Mouse (Mus musculus) lung, postnatal 0 days (tissue): ENCODE measurements around the gene Tcf7l2. TPM values are rescaled to one million over a fixed set of nuclear protein-coding genes. Genes with fewer than 3 reads are reported as not detected.

Source experiments
- ATAC-seq: fragments of 200-750 bp; cut with Nextera tagmentation; 2 replicates; pipeline ENCODE4 v1.8.0; 2017; ENCODE audit warnings: moderate library complexity
- DNase-seq: peaks from one replicate; pipeline ENCODE4 v3.0.0-alpha.2; 2016; ENCODE audit warnings: low spot score
- H3K27ac ChIP-seq: fragments of 300-500 bp; sonication (generic); 2 replicates; pipeline ENCODE4 v1.5.1; 2014; ENCODE audit warnings: antibody characterized with exemption, mild to moderate bottlenecking, low read length, mixed read lengths
- H3K27me3 ChIP-seq: fragments of 300-500 bp; sonication (generic); replicated peaks from 2 replicates; pipeline ENCODE4 v1.6.1; 2014; ENCODE audit warnings: low read length, mixed read lengths; ENCODE audit not compliant: insufficient read depth
- H3K36me3 ChIP-seq: fragments of 300-500 bp; sonication (generic); 2 replicates; pipeline ENCODE4 v1.6.1; 2014; ENCODE audit warnings: low read length, mixed read lengths; ENCODE audit not compliant: insufficient read depth
- H3K4me1 ChIP-seq: fragments of 300-500 bp; sonication (generic); 2 replicates; pipeline ENCODE4 v1.6.1; 2014; ENCODE audit warnings: antibody characterized with exemption, low read depth, low read length, mixed read lengths; ENCODE audit not compliant: insufficient read depth
- H3K4me2 ChIP-seq: fragments of 300-500 bp; sonication (generic); replicated peaks from 2 replicates; pipeline ENCODE4 v1.6.1; 2014; ENCODE audit warnings: low read depth, mild to moderate bottlenecking, low read length, moderate library complexity, mixed read lengths
- H3K4me3 ChIP-seq: fragments of 300-500 bp; sonication (generic); 2 replicates; pipeline ENCODE4 v1.5.1; 2014; ENCODE audit warnings: low read depth, low read length
- H3K9ac ChIP-seq: fragments of 300-500 bp; sonication (generic); replicated peaks from 2 replicates; pipeline ENCODE4 v1.6.1; 2014; ENCODE audit warnings: low read depth, mild to moderate bottlenecking
- H3K9me3 ChIP-seq: fragments of 300-500 bp; sonication (generic); 2 replicates; pipeline ENCODE4 v1.6.1; 2016; ENCODE audit warnings: low read length, mixed read lengths
- CTCF ChIP-seq: IDR thresholded peaks from 2 replicates; pipeline ENCODE4 v1.5.1; 2016; ENCODE audit warnings: antibody characterized with exemption, mild to moderate bottlenecking
- EP300 ChIP-seq: IDR thresholded peaks from 2 replicates; pipeline ENCODE4 v1.6.1; 2016; ENCODE audit warnings: antibody characterized with exemption, mild to moderate bottlenecking, control low read depth
- WGBS: fragments of 180-500 bp; shearing (Covaris S2); extraction: QIAGEN DNeasy Blood & Tissue Kit; methylation state at CpG from one replicate; pipeline ENCODE4 v1.1.7; 2014; 5-methylcytosine and 5-hydroxymethylcytosine counted together
- polyA plus RNA-seq: library from polyadenylated mRNA; unstranded; fragments of >200 nt; fragmentation: Nextera tagmentation; extraction: Ambion mirVana; gene quantifications from 2 replicates; pipeline ENCODE4 v1.2.1, GENCODE M21; 2015

The Tcf7l2 gene
- polyA plus RNA-seq, 1 experiment from 2014 or later = 44.4 TPM

- Histone ChIP-seq H3K27ac (no peak overlapping the region), H3K9me3 (no peaks in the 10 kb centered on the region), H3K4me3 (no peak overlapping the region), H3K36me3 (no peaks in the 10 kb centered on the region), H3K27me3 (no peaks in the 10 kb centered on the region), H3K4me2 (no peak overlapping the region), H3K9ac (no peak overlapping the region), H3K4me1 (peaks cover 3% of the 10 kb centered on the region; the same call in 1 of the 2 replicates)
- DNase-seq = no peak
- TF ChIP-seq EP300 (no peak), CTCF (no peak)
- no peak for ATAC-seq
- 58% methylated on average over 9 of the region's 9 CpGs for WGBS
Observed at GRCm38 (mm10) chr19:55701283-55701633, 40.4 kb upstream of the Tcf7l2 start.

- no peaks in the 10 kb centered on the region for H3K9me3 ChIP-seq
- H3K36me3 ChIP-seq = no peaks in the 10 kb centered on the region
- H3K27me3 ChIP-seq = no peaks in the 10 kb centered on the region
- H3K27ac ChIP-seq = no peak overlapping the region
- DNase-seq = no peak
- ATAC-seq = no peak
- H3K9ac ChIP-seq = no peak overlapping the region
- H3K4me3 ChIP-seq = no peak overlapping the region
- WGBS = 73% methylated on average over 4 of the region's 4 CpGs
- H3K4me2 ChIP-seq = no peak overlapping the region
- TF ChIP-seq CTCF (no peak), EP300 (no peak)
- peaks cover 3% of the 10 kb centered on the region; the same call in 1 of the 2 replicates for H3K4me1 ChIP-seq
Observed at GRCm38 (mm10) chr19:55702081-55702480, 39.5 kb upstream of the Tcf7l2 start.

- DNase-seq (no peak), ATAC-seq (no peak)
- H3K4me1 ChIP-seq = peaks cover 3% of the 10 kb centered on the region; the same call in 1 of the 2 replicates
- no peak overlapping the region for H3K4me3 ChIP-seq
- TF ChIP-seq EP300 (no peak), CTCF (no peak)
- H3K4me2 ChIP-seq = no peak overlapping the region
- no peaks in the 10 kb centered on the region for H3K9me3 ChIP-seq
- H3K27me3 ChIP-seq = no peaks in the 10 kb centered on the region
- no peak overlapping the region for H3K9ac ChIP-seq
- H3K27ac ChIP-seq = no peak overlapping the region
- H3K36me3 ChIP-seq = no peaks in the 10 kb centered on the region
- 86% methylated on average over 8 of the region's 8 CpGs for WGBS
Observed at GRCm38 (mm10) chr19:55702716-55703115, 38.9 kb upstream of the Tcf7l2 start.

- Histone ChIP-seq H3K27ac (no peak overlapping the region), H3K4me2 (no peak overlapping the region), H3K4me3 (no peak overlapping the region), H3K27me3 (no peaks in the 10 kb centered on the region), H3K36me3 (no peaks in the 10 kb centered on the region), H3K4me1 (peaks cover 3% of the 10 kb centered on the region; the same call in 1 of the 2 replicates), H3K9me3 (no peaks in the 10 kb centered on the region), H3K9ac (no peak overlapping the region)
- no peak for DNase-seq
- ATAC-seq = no peak
- TF ChIP-seq EP300 (no peak), CTCF (no peak)
- WGBS = 56% methylated on average over 6 of the region's 6 CpGs
Observed at GRCm38 (mm10) chr19:55704071-55704470, 37.5 kb upstream of the Tcf7l2 start.

GRCm38 (mm10) chr19:55706300-55706699 is 35.3 kb upstream of the Tcf7l2 start:
- DNase-seq = no peak
- Histone ChIP-seq H3K4me1 (no peaks in the 10 kb centered on the region), H3K4me3 (no peak overlapping the region), H3K9ac (no peak overlapping the region), H3K27me3 (no peaks in the 10 kb centered on the region), H3K4me2 (no peak overlapping the region), H3K9me3 (no peaks in the 10 kb centered on the region), H3K27ac (no peak overlapping the region), H3K36me3 (no peaks in the 10 kb centered on the region)
- WGBS = 83% methylated on average over 7 of the region's 7 CpGs
- no peak for ATAC-seq
- TF ChIP-seq EP300 (no peak), CTCF (no peak)

- no peaks in the 10 kb centered on the region for H3K27me3 ChIP-seq
- no peaks in the 10 kb centered on the region for H3K36me3 ChIP-seq
- H3K9me3 ChIP-seq = no peaks in the 10 kb centered on the region
- 74% methylated on average over 6 of the region's 6 CpGs for whole genome bisulfite sequencing
- no peak for DNase-seq
- no peak overlapping the region for H3K4me3 ChIP-seq
- H3K27ac ChIP-seq = no peak overlapping the region
- no peak for ATAC-seq
- no peak overlapping the region for H3K9ac ChIP-seq
- TF ChIP-seq EP300 = no peak
- no peak for TF ChIP-seq CTCF
- no peak overlapping the region for H3K4me2 ChIP-seq
- no peaks in the 10 kb centered on the region for H3K4me1 ChIP-seq
Observed at GRCm38 (mm10) chr19:55706806-55707205, 34.8 kb upstream of the Tcf7l2 start.

- 88% methylated on average over 8 of the region's 8 CpGs for WGBS
- Histone ChIP-seq H3K27ac (no peak overlapping the region), H3K27me3 (no peaks in the 10 kb centered on the region), H3K9ac (no peak overlapping the region), H3K4me3 (no peak overlapping the region), H3K4me1 (no peaks in the 10 kb centered on the region), H3K9me3 (no peaks in the 10 kb centered on the region), H3K4me2 (no peak overlapping the region), H3K36me3 (no peaks in the 10 kb centered on the region)
- no peak for DNase-seq
- no peak for ATAC-seq
- TF ChIP-seq EP300 (no peak), CTCF (no peak)
Observed at GRCm38 (mm10) chr19:55708031-55708554, 33.5 kb upstream of the Tcf7l2 start.
